ENCODE assay signal across 8 mouse cellular contexts in genomic region chr5:118559584-118560384, GRCm38 (mm10). TPM values are rescaled to one million over a fixed set of nuclear protein-coding genes. Genes with fewer than 3 reads are reported as not detected.
DNase-seq lines count a peak whose midpoint lies in the region; ATAC-seq and TF ChIP-seq lines count a peak whose summit lies in the region.

No protein-coding gene starts in this region.

- no peak for TF ChIP-seq POLR2A in cortical plate, adult 2 months (IDR thresholded peaks at IDR 0.05; ENCODE audit: extremely low read depth, insufficient read depth, low read length)

- H3K27ac ChIP-seq in cortical plate, adult 2 months (ENCODE audit: insufficient read depth, low read length) = peak overlapping the region; percentile 95
- H3K27ac ChIP-seq in intestine, embryonic 14.5 days (ENCODE audit: low read depth) = peak overlapping the region; percentile 93
- H3K27ac ChIP-seq in midbrain, embryonic 10.5 days (replicated peaks) = peak overlapping the region; percentile 98

- no peaks in the 10 kb centered on the region for H3K9me3 ChIP-seq in intestine, embryonic 14.5 days (ENCODE audit: control insufficient read depth, low read length)
- H3K9me3 ChIP-seq in midbrain, embryonic 10.5 days (replicated peaks) = peaks cover 3% of the 10 kb centered on the region; the same call in 1 of the 2 replicates

- peak overlapping the region; percentile 78 for H3K4me2 ChIP-seq in intestine, embryonic 14.5 days (ENCODE audit: low read length)

- under 1% methylated on average over 62 of the region's 101 CpGs for WGBS in intestine, embryonic 14.5 days
- under 1% methylated on average over 71 of the region's 101 CpGs for WGBS in midbrain, embryonic 10.5 days

- ATAC-seq in intestine, embryonic 14.5 days (replicated peaks; ENCODE audit: low FRiP score, low TSS enrichment, low read depth) = peak; percentile 91

- intact Hi-C loops in gastrocnemius, postnatal 14 days (cut with DNase I; ENCODE audit: low total_unique reads) = loop anchor here (10.0 kb wide), 2 partner anchors 195 to 225 kb away; no protein-coding TSS in a partner anchor
- intact Hi-C loops in left cerebral cortex, postnatal 36 days (cut with DNase I) = loop anchor here (1.0 to 10.0 kb wide), 5 partner anchors 47 to 292 kb away; no protein-coding TSS in a partner anchor

- H3K27me3 ChIP-seq in intestine, embryonic 14.5 days (replicated peaks; ENCODE audit: control insufficient read depth, insufficient read depth, low read length) = no peaks in the 10 kb centered on the region
- H3K27me3 ChIP-seq in midbrain, embryonic 10.5 days (ENCODE audit: low read depth, poor library complexity, severe bottlenecking) = peaks cover 31% of the 10 kb centered on the region

- DNase-seq in adipocyte (ENCODE audit: low spot score) = peak; percentile 80
- DNase-seq in gastrocnemius, postnatal 14 days = peak; percentile 87
- DNase-seq in intestine, embryonic 14.5 days (ENCODE audit: low spot score) = peak; percentile 88
- peak; percentile 82 to 87 for DNase-seq in left cerebral cortex, postnatal 36 days (ENCODE audit: low spot score in 2 of 2)
- peak; percentile 89 for DNase-seq in midbrain, embryonic 10.5 days (ENCODE audit: low spot score)
- peak; percentile 64 to 71 for DNase-seq in right cerebral cortex, postnatal 36 days (ENCODE audit: low spot score in 2 of 2)
- DNase-seq in yolk sac, embryonic 10.5 days (ENCODE audit: low spot score) = peak; percentile 86

- TF ChIP-seq CTCF in cortical plate, adult 2 months (IDR thresholded peaks at IDR 0.05; ENCODE audit: extremely low read depth, insufficient read depth, low read length) = no peak

- H3K36me3 ChIP-seq in intestine, embryonic 14.5 days (ENCODE audit: control insufficient read depth, insufficient read depth, low read length) = no peaks in the 10 kb centered on the region
- H3K36me3 ChIP-seq in midbrain, embryonic 10.5 days = no peaks in the 10 kb centered on the region

- H3K4me3 ChIP-seq in cortical plate, adult 2 months (ENCODE audit: insufficient read depth, low read length) = peak overlapping the region; percentile 62
- H3K4me3 ChIP-seq in intestine, embryonic 14.5 days (ENCODE audit: low read depth, low read length) = peak overlapping the region; percentile 75
- peak overlapping the region; percentile 87 for H3K4me3 ChIP-seq in midbrain, embryonic 10.5 days

- H3K9ac ChIP-seq in intestine, embryonic 14.5 days (ENCODE audit: low read length) = peak overlapping the region; percentile 91

- H3K4me1 ChIP-seq in cortical plate, adult 2 months (ENCODE audit: control insufficient read depth, insufficient read depth, low read length) = peaks cover 9% of the 10 kb centered on the region
- H3K4me1 ChIP-seq in intestine, embryonic 14.5 days (replicated peaks; ENCODE audit: control insufficient read depth, insufficient read depth, low read length) = peaks cover 24% of the 10 kb centered on the region
- H3K4me1 ChIP-seq in midbrain, embryonic 10.5 days = peaks cover 46% of the 10 kb centered on the region

RNA-seq across cellular contexts. Expression of gene Med13l, which starts 0.7 kb away (rescaled TPM):
- polyA plus RNA-seq in cortical plate, adult 2 months (2012; rRNA removed) = 29.9 and 31.9 TPM in 2 replicates
- total RNA-seq in gastrocnemius, postnatal 14 days (2021) = 10 to 100 TPM; 22.0 to 24.1 TPM
- polyA plus RNA-seq in intestine, embryonic 14.5 days (2014; fragmentation: Nextera tagmentation; extraction: Ambion mirVana) = 14.4 and 14.9 TPM in 2 replicates
- total RNA-seq in left cerebral cortex, postnatal 36 days (2021) = 100 to 1,000 TPM in 1 of 2 experiments, 10 to 100 TPM in 1; 92.1 to 129 TPM
- 9.9 TPM in 2 replicates for polyA plus RNA-seq in midbrain, embryonic 10.5 days (2016; fragmentation: Nextera tagmentation; extraction: Ambion mirVana)

Comparison
In these comparisons a context has a peak if more than half of its experiments do, and no peak if none do; other contexts are left out.
1. Peak in every context shown above with its lines: DNase-seq, ATAC-seq, H3K4me3 ChIP-seq and H3K27ac ChIP-seq.